Mouse (Mus musculus) layer of hippocampus, postnatal 25 days (tissue): ENCODE results near the gene 2010315B03Rik. TPM values are rescaled to one million over a fixed set of nuclear protein-coding genes. Genes with fewer than 3 reads are reported as not detected.
"Not testable (repeated sequence)": the region's sequence is repeated elsewhere in the genome, so short reads cannot be mapped to it uniquely, and the experiment has no call there.

Source experiments
- DNase-seq, 2 experiments: peaks; one replicate each; pipeline ENCODE4 v3.0.0; 2022; ENCODE audit warnings: mixed read lengths in 2 of 2, low spot score in 1 of 2; ENCODE audit errors: extremely low spot score in 1 of 2
- total RNA-seq, 2 experiments: library from RNA; stranded (reverse); gene quantifications; 2 replicates each; pipeline ENCODE4 v1.2.3; 2021

2010315B03Rik gene
- total RNA-seq, result 10 to 100 TPM; 16.6 to 18.7 TPM

- peak; percentile 64 to 71 for DNase-seq
Observed at GRCm38 (mm10) chr9:124312171-124313142, at the start of gene 2010315B03Rik. Gene 2010315B03Rik (minus strand): TSS chr9:124312696.

GRCm38 (mm10) chr9:124311502-124311901 lies 994 bp downstream of the 2010315B03Rik start:
- no peak for DNase-seq

- DNase-seq, result no peak
Observed at GRCm38 (mm10) chr9:124288329-124288728, 24.2 kb downstream of the 2010315B03Rik start.

- peak; percentile 68 to 74 for DNase-seq
Observed at GRCm38 (mm10) chr9:124281912-124282686, 30.4 kb downstream of the 2010315B03Rik start.

- DNase-seq, result no peak
Observed at GRCm38 (mm10) chr9:124281448-124281791, 31.1 kb downstream of the 2010315B03Rik start.

- no peak for DNase-seq
Observed at GRCm38 (mm10) chr9:124280576-124281447, 31.7 kb downstream of the 2010315B03Rik start.

- DNase-seq, result no peak
Observed at GRCm38 (mm10) chr9:124279300-124279699, 33.2 kb downstream of the 2010315B03Rik start.

- DNase-seq, result no peak
Observed at GRCm38 (mm10) chr9:124275064-124275463, 37.4 kb downstream of the 2010315B03Rik start.

GRCm38 (mm10) chr9:124273172-124273571 lies 39.3 kb downstream of the 2010315B03Rik start:
- no peak for DNase-seq

- DNase-seq, result no peak
Observed at GRCm38 (mm10) chr9:124267929-124268328, 44.6 kb downstream of the 2010315B03Rik start.

- no peak for DNase-seq
Observed at GRCm38 (mm10) chr9:124267493-124267892, 45.0 kb downstream of the 2010315B03Rik start.

- no peak for DNase-seq
Observed at GRCm38 (mm10) chr9:124262987-124263717, 49.3 kb downstream of the 2010315B03Rik start.

- no peak for DNase-seq
Observed at GRCm38 (mm10) chr9:124258067-124258556, 54.4 kb downstream of the 2010315B03Rik start.

- no peak for DNase-seq
Observed at GRCm38 (mm10) chr9:124257200-124258066, 55.1 kb downstream of the 2010315B03Rik start.

GRCm38 (mm10) chr9:124256271-124257199 lies 56.0 kb downstream of the 2010315B03Rik start:
- not testable (repeated sequence) for DNase-seq

- no peak for DNase-seq
Observed at GRCm38 (mm10) chr9:124251438-124251837, 61.1 kb downstream of the 2010315B03Rik start.
